Mouse (Mus musculus): ENCODE results near the gene Spem1. TPM values are rescaled to one million over a fixed set of nuclear protein-coding genes. Genes with fewer than 3 reads are reported as not detected.

Gene Spem1
- total and polyA plus RNA-seq, 3 experiments = 0.23 TPM; not detected in 2

DNA sequence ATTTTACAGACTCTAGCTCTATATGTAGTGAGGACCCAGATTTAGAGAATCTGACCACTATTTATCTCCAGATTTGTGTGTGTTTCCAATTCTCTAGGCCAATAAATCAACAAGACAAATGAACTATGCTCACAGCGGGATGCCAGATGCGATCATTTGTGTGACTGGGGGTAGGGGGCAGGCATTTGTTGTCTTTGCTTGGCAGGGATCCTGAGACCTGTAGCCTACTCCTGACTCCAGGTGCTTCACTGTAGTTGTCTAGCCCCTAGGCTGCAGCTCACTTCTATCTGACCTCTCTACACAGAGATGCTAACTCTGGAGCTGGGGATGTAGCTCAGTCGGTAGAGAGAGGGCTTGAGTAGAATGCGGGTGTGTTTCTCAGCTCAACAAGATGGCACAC lies 40.2 kb downstream of the Spem1 start:
- no peaks in the 10 kb centered on the region for H3K79me2 ChIP-seq (replicated peaks; ENCODE audit: control insufficient read depth, insufficient read depth, low read length)
- H3K4me3 ChIP-seq = no peak overlapping the region
- WGBS = 54% methylated on average over 4 of the region's 4 CpGs
- H3K36me3 ChIP-seq (ENCODE audit: control insufficient read depth, insufficient read depth, low read length) = no peaks in the 10 kb centered on the region
- intact Hi-C loops (cut with DNase I) = no loop called here
- no peak overlapping the region for H3K27ac ChIP-seq
- no peak overlapping the region for H3K9ac ChIP-seq (ENCODE audit: low read depth, low read length)
- peaks cover 1% of the 10 kb centered on the region; the same call in 1 of the 2 replicates for H3K4me1 ChIP-seq (ENCODE audit: control insufficient read depth, insufficient read depth, low read length)
- no peak for TF ChIP-seq CTCF (IDR thresholded peaks at IDR 0.05)
- TF ChIP-seq POLR2A (IDR thresholded peaks at IDR 0.05; ENCODE audit: insufficient read depth, low read depth, low read length) = no peak
- no peak for TF ChIP-seq EP300 (IDR thresholded peaks at IDR 0.05; ENCODE audit: insufficient read depth, low read depth, low read length)
- H3K27me3 ChIP-seq (ENCODE audit: control insufficient read depth, insufficient read depth, low read length) = no peaks in the 10 kb centered on the region
- no peak for DNase-seq

DNA sequence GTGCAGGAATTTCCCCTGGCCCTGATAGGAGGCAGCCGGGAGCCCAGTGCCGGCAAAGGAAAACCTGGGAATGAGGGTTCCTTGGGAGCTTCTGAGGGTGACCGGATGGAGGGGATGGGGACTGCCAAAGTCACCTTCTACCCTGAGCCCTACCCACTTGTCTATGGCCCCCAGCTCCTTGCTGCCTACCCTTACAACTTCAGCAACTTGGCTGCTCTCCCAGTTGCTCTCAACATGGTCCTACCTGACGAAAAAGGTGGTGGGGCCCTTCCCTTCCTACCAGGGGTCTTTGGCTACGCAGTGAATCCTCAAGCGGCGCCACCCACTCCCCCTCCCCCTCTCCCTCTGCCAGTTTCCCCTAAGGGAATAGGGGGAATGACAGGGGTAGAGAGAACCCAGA lies 43.0 kb downstream of the Spem1 start:
- 67% methylated on average over 7 of the region's 7 CpGs for WGBS
- no peak for TF ChIP-seq POLR2A (IDR thresholded peaks at IDR 0.05; ENCODE audit: insufficient read depth, low read depth, low read length)
- no peak for TF ChIP-seq CTCF (IDR thresholded peaks at IDR 0.05)
- no peak for TF ChIP-seq EP300 (IDR thresholded peaks at IDR 0.05; ENCODE audit: insufficient read depth, low read depth, low read length)
- no peak overlapping the region for H3K9ac ChIP-seq (ENCODE audit: low read depth, low read length)

DNA sequence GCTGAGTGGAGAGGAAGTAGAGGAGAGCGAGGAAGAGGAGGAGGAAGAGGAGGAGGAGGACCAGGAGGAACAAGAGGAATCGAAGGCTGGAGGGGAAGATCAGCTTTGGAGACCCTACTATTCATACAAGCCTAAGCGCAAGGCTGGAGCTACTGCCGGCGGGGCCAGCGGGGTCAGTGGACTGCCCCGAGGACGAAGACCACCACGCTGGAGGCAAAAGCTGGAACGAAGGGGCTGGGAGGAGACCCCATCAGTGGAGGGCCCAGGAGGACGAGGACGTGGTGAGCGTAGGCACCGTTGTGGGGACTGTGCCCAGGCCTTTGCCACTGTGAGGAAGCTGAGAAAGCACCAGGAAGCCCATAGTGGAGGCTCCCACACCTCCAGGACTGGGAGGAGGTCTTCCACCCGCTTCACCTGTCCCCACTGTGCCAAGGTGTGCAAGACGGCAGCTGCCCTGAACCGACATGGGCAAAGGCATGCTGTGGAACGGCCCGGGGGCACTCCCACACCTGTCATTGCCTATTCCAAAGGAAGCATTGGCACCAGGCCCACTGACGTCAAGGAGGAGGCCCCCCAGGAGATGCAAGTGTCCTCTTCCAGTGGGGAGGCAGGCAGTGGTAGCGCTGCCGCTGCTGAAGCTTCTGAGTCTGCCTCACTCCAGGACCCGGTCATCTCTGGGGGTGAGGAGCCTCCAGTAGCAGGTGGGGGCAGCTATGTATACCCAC lies 43.6 kb downstream of the Spem1 start:
- Histone ChIP-seq H3K4me3 (no peak overlapping the region), H3K79me2 (replicated peaks; ENCODE audit: control insufficient read depth, insufficient read depth, low read length) (peaks cover under 1% of the 10 kb centered on the region; the same call in 1 of the 2 replicates), H3K9ac (ENCODE audit: low read depth, low read length) (no peak overlapping the region), H3K4me1 (ENCODE audit: control insufficient read depth, insufficient read depth, low read length) (no peaks in the 10 kb centered on the region), H3K36me3 (ENCODE audit: control insufficient read depth, insufficient read depth, low read length) (no peaks in the 10 kb centered on the region), H3K27ac (no peak overlapping the region), H3K27me3 (ENCODE audit: control insufficient read depth, insufficient read depth, low read length) (no peaks in the 10 kb centered on the region)
- 65% methylated on average over 23 of the region's 23 CpGs for WGBS
- intact Hi-C loops (cut with DNase I) = no loop called here
- DNase-seq = no peak
- TF ChIP-seq CTCF (IDR thresholded peaks at IDR 0.05) (no peak), POLR2A (IDR thresholded peaks at IDR 0.05; ENCODE audit: insufficient read depth, low read depth, low read length) (no peak), EP300 (IDR thresholded peaks at IDR 0.05; ENCODE audit: insufficient read depth, low read depth, low read length) (no peak)

More for the DNA sequence above, 43.0 kb downstream of the Spem1 start:
- no peaks in the 10 kb centered on the region for H3K79me2 ChIP-seq (replicated peaks; ENCODE audit: control insufficient read depth, insufficient read depth, low read length)
- no peaks in the 10 kb centered on the region for H3K4me1 ChIP-seq (ENCODE audit: control insufficient read depth, insufficient read depth, low read length)
- H3K4me3 ChIP-seq = no peak overlapping the region
- H3K27ac ChIP-seq = no peak overlapping the region
- DNase-seq = no peak
- H3K27me3 ChIP-seq (ENCODE audit: control insufficient read depth, insufficient read depth, low read length) = no peaks in the 10 kb centered on the region
- H3K36me3 ChIP-seq (ENCODE audit: control insufficient read depth, insufficient read depth, low read length) = no peaks in the 10 kb centered on the region
- intact Hi-C loops (cut with DNase I) = no loop called here

DNA sequence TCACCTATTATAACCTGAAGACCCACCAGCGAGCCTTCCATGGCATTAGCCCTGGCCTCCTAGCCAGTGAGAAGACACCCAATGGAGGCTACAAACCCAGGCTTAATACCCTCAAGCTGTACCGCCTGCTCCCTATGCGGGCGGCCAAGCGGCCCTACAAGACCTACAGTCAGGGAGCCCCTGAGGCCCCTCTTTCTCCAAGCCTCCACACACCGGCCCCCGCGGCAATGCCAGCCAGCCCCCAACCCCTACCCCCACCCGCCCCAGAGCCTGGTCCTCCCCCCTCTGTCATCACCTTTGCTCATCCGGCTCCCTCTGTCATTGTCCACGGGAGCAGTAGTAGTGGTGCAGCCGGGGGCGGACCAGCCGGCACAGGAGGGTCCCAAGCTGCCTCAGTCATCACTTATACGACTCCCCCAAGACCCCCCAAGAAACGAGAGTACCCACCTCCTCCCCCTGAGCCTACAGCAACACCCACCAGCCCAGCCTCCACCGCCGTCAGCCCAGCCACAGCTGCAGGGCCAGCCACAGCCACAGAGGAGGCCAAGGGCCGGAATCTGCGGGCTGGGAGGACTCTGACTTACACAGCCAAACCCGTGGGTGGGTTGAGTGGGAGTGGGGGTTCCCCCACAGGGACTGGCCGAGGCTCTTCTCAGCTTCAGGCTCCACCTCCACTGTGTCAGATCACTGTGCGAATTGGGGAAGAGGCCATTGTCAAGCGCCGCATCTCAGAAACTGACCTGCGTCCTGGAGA lies 44.3 kb downstream of the Spem1 start:
- intact Hi-C loops (cut with DNase I) = no loop called here
- H3K4me1 ChIP-seq (ENCODE audit: control insufficient read depth, insufficient read depth, low read length) = no peaks in the 10 kb centered on the region
- H3K79me2 ChIP-seq (replicated peaks; ENCODE audit: control insufficient read depth, insufficient read depth, low read length) = peaks cover 5% of the 10 kb centered on the region; the same call in 1 of the 2 replicates
- H3K27ac ChIP-seq = no peak overlapping the region
- H3K27me3 ChIP-seq (ENCODE audit: control insufficient read depth, insufficient read depth, low read length) = no peaks in the 10 kb centered on the region
- DNase-seq = no peak
- H3K36me3 ChIP-seq (ENCODE audit: control insufficient read depth, insufficient read depth, low read length) = no peaks in the 10 kb centered on the region
- H3K9ac ChIP-seq (ENCODE audit: low read depth, low read length) = no peak overlapping the region
- WGBS = 74% methylated on average over 26 of the region's 26 CpGs
- H3K4me3 ChIP-seq = no peak overlapping the region
- no peak for TF ChIP-seq POLR2A (IDR thresholded peaks at IDR 0.05; ENCODE audit: insufficient read depth, low read depth, low read length)
- no peak for TF ChIP-seq EP300 (IDR thresholded peaks at IDR 0.05; ENCODE audit: insufficient read depth, low read depth, low read length)
- TF ChIP-seq CTCF (IDR thresholded peaks at IDR 0.05) = no peak

DNA sequence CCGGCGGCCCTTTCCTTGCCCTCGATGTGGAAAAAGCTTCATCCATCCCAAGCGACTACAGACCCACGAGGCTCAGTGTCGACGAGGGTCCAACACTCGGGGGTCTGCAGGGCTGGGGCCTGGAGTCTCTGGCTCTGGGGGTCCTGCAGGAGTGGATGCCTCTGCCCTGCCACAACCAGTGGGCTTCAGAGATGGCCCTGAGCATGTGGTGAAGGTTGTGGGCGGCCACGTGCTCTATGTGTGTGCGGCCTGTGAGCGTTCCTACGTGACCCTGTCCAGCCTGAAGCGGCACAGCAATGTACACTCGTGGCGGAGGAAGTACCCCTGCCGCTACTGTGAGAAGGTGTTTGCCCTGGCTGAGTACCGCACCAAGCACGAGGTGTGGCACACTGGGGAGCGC lies 45.5 kb downstream of the Spem1 start:
- intact Hi-C loops (cut with DNase I) = no loop called here
- Histone ChIP-seq H3K79me2 (replicated peaks; ENCODE audit: control insufficient read depth, insufficient read depth, low read length) (peaks cover 5% of the 10 kb centered on the region; the same call in 1 of the 2 replicates), H3K27ac (no peak overlapping the region), H3K9ac (ENCODE audit: low read depth, low read length) (no peak overlapping the region), H3K27me3 (ENCODE audit: control insufficient read depth, insufficient read depth, low read length) (no peaks in the 10 kb centered on the region), H3K36me3 (ENCODE audit: control insufficient read depth, insufficient read depth, low read length) (no peaks in the 10 kb centered on the region), H3K4me1 (ENCODE audit: control insufficient read depth, insufficient read depth, low read length) (no peaks in the 10 kb centered on the region), H3K4me3 (no peak overlapping the region)
- WGBS = 89% methylated on average over 20 of the region's 20 CpGs
- DNase-seq = no peak
- no peak for TF ChIP-seq POLR2A (IDR thresholded peaks at IDR 0.05; ENCODE audit: insufficient read depth, low read depth, low read length)
- TF ChIP-seq CTCF (IDR thresholded peaks at IDR 0.05) = no peak
- TF ChIP-seq EP300 (IDR thresholded peaks at IDR 0.05; ENCODE audit: insufficient read depth, low read depth, low read length) = no peak

DNA sequence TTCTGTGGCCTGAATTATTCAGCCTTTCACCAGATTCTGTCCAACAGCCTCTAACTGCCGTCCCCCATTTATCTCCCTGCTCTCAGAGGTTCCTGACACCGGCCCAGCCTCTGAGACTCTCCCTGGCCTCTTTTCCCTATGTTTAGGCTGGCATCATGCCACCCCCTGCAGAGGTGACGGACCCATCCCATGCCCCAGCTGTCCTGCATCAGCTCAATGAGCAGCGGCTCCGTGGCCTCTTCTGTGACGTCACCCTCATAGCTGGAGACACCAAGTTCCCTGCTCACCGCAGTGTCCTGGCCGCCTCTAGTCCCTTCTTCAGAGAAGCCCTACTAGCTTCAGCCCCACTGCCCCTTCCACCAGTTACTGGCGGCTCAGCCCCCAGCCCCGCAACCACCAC lies 46.3 kb downstream of the Spem1 start:
- Histone ChIP-seq H3K79me2 (replicated peaks; ENCODE audit: control insufficient read depth, insufficient read depth, low read length) (peaks cover 5% of the 10 kb centered on the region; the same call in 1 of the 2 replicates), H3K27me3 (ENCODE audit: control insufficient read depth, insufficient read depth, low read length) (no peaks in the 10 kb centered on the region), H3K27ac (no peak overlapping the region), H3K36me3 (ENCODE audit: control insufficient read depth, insufficient read depth, low read length) (no peaks in the 10 kb centered on the region), H3K4me3 (no peak overlapping the region), H3K4me1 (ENCODE audit: control insufficient read depth, insufficient read depth, low read length) (no peaks in the 10 kb centered on the region), H3K9ac (ENCODE audit: low read depth, low read length) (no peak overlapping the region)
- no peak for TF ChIP-seq CTCF (IDR thresholded peaks at IDR 0.05)
- TF ChIP-seq POLR2A (IDR thresholded peaks at IDR 0.05; ENCODE audit: insufficient read depth, low read depth, low read length) = no peak
- no peak for TF ChIP-seq EP300 (IDR thresholded peaks at IDR 0.05; ENCODE audit: insufficient read depth, low read depth, low read length)
- 68% methylated on average over 10 of the region's 10 CpGs for WGBS
- intact Hi-C loops (cut with DNase I) = no loop called here
- no peak for DNase-seq
